In the genomic region with DNA sequence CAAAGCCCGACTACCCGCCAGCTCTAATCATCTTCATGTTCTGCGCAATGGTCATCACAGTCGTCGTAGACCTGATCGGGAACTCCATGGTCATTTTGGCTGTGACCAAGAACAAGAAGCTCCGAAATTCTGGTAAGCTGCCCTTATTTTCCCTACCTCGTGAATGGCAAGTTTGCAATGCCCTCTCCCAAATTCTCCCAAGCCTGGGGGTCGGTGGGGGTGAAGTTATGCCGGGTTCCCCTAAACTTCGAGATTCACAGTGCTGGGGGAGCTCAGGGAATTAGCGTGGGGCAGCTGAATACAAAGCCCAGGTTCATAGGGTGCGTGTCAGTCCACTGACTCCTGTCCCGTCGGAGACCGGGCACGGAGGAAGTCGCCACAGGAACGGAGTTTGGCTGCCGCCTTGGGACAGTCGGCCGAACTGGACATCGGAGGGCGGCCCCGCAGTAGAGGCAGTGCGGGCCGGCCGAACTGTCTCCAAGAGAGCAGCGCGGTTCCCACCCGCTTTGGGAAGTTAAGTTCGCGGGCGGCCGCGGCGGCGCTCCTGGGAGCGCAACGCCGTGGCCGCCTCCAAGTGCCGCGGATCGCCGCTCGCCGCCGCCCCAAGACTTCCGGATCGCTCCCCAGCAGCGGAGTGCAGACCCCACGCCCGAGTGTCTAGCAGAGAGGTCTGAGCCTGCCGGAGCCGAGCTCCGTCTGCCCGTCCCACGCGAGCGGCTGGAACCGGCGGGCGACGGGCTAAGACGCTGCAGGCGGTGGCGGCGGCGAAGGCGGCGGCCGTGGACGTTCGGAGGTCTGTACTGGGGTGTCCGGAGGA, we compare ENCODE assay signal across 9 mouse cellular contexts. TPM values are rescaled to one million over a fixed set of nuclear protein-coding genes. Genes with fewer than 3 reads are reported as not detected.
A peak's percentile ranks its signal among the peaks of the same experiment; 100 is the strongest.
DNase-seq lines count a peak whose midpoint lies in the region; ATAC-seq and TF ChIP-seq lines count a peak whose summit lies in the region.
"Had no signal": no experiment of that assay in that cellular context is flagged by ENCODE, and none has a peak within 500 bp of the region (broad histone marks: within the 10 kb centered on the region; RNA-seq: fewer than 3 reads in every experiment).

No protein-coding gene starts in this region.

- no peaks in the 10 kb centered on the region for H3K36me3 ChIP-seq in kidney, adult 2 months (ENCODE audit: control insufficient read depth, insufficient read depth, low read length)
- H3K36me3 ChIP-seq in embryonic facial prominence, embryonic 11.5 days (replicated peaks; ENCODE audit: control insufficient read depth, insufficient read depth, low read depth, low read length), result no peaks in the 10 kb centered on the region
- no peaks in the 10 kb centered on the region for H3K36me3 ChIP-seq in intestine, embryonic 15.5 days
- no peaks in the 10 kb centered on the region for H3K36me3 ChIP-seq in neural tube, embryonic 13.5 days
- no peaks in the 10 kb centered on the region for H3K36me3 ChIP-seq in thymus, adult 2 months (ENCODE audit: control insufficient read depth, insufficient read depth, low read length)

- no peaks in the 10 kb centered on the region for H3K9me3 ChIP-seq in embryonic facial prominence, embryonic 11.5 days (replicated peaks; ENCODE audit: control insufficient read depth, low read length)
- H3K9me3 ChIP-seq in intestine, embryonic 15.5 days, result 0 out of 2 replicates have a peak, but pooled peaks cover 3% of the 10 kb centered on the region
- H3K9me3 ChIP-seq in neural tube, embryonic 13.5 days, result peaks cover 7% of the 10 kb centered on the region; the same call in 1 of the 2 replicates

- no peak for DNase-seq in kidney, adult 2 months
- no peak for DNase-seq in kidney, adult 8-10 months
- peak; percentile 26 for DNase-seq in embryonic facial prominence, embryonic 11.5 days (ENCODE audit: low spot score)
- no peak for DNase-seq in thymus, postnatal 10 days (ENCODE audit: low spot score in 2 of 2)
- no peak for DNase-seq in left cerebral cortex, adult 9 months (ENCODE audit: low spot score in 2 of 2)
- no peak for DNase-seq in thymus, adult 2 months

- 3% methylated on average over 75 of the region's 76 CpGs for WGBS in kidney, adult 2 months
- 13% methylated on average over 60 of the region's 76 CpGs for WGBS in embryonic facial prominence, embryonic 11.5 days
- WGBS in intestine, embryonic 15.5 days, result 19% methylated on average over 75 of the region's 76 CpGs
- 10% methylated on average over 74 of the region's 76 CpGs for WGBS in neural tube, embryonic 13.5 days
- WGBS in thymus, adult 2 months, result 7% methylated on average over 74 of the region's 76 CpGs

- H3K9ac ChIP-seq in embryonic facial prominence, embryonic 11.5 days (replicated peaks; ENCODE audit: low read length), result peak overlapping the region; percentile 44; the same call in 1 of the 2 replicates
- H3K9ac ChIP-seq in intestine, embryonic 15.5 days, result no peak overlapping the region
- peak overlapping the region; percentile 52; the same call in 1 of the 2 replicates for H3K9ac ChIP-seq in neural tube, embryonic 13.5 days

- no peak for TF ChIP-seq POLR2A in kidney, adult 2 months (IDR thresholded peaks at IDR 0.05; ENCODE audit: low read depth, low read length)
- no peak for TF ChIP-seq POLR2A in thymus, adult 2 months (IDR thresholded peaks at IDR 0.05; ENCODE audit: control insufficient read depth, extremely low read depth, insufficient read depth, low read length, poor library complexity)

- H3K27ac ChIP-seq in kidney, adult 2 months (ENCODE audit: insufficient read depth, low read depth, low read length), result no peak overlapping the region
- H3K27ac ChIP-seq in embryonic facial prominence, embryonic 11.5 days (replicated peaks; ENCODE audit: low read depth, low read length), result no peak overlapping the region
- no peak overlapping the region for H3K27ac ChIP-seq in intestine, embryonic 15.5 days
- no peak overlapping the region for H3K27ac ChIP-seq in neural tube, embryonic 13.5 days (replicated peaks)
- H3K27ac ChIP-seq in thymus, adult 2 months (ENCODE audit: control insufficient read depth, insufficient read depth, low read length), result no peak overlapping the region

- peak overlapping the region; percentile 8; the same call in 1 of the 2 replicates for H3K4me3 ChIP-seq in kidney, adult 2 months (ENCODE audit: insufficient read depth, low read depth, low read length)
- peak overlapping the region; percentile 38 for H3K4me3 ChIP-seq in embryonic facial prominence, embryonic 11.5 days (ENCODE audit: low read depth, low read length)
- H3K4me3 ChIP-seq in intestine, embryonic 15.5 days (replicated peaks), result peak overlapping the region; percentile 45
- peak overlapping the region; percentile 40 for H3K4me3 ChIP-seq in neural tube, embryonic 13.5 days
- H3K4me3 ChIP-seq in thymus, adult 2 months (ENCODE audit: control insufficient read depth, insufficient read depth, low read length), result no peak overlapping the region

- 0 out of 2 replicates have a peak, but pooled peaks have one; percentile 14 for ATAC-seq in embryonic facial prominence, embryonic 11.5 days (replicated peaks; ENCODE audit: insufficient number of reproducible peaks, low FRiP score, low TSS enrichment, low read depth)
- peak; percentile 43 for ATAC-seq in intestine, embryonic 15.5 days
- ATAC-seq in neural tube, embryonic 13.5 days (ENCODE audit: low read depth), result peak; percentile 40; the same call in 1 of the 2 replicates
- ATAC-seq: Patski had no signal

- no peaks in the 10 kb centered on the region for H3K4me1 ChIP-seq in kidney, adult 2 months (ENCODE audit: control insufficient read depth, insufficient read depth, low read length)
- no peaks in the 10 kb centered on the region for H3K4me1 ChIP-seq in embryonic facial prominence, embryonic 11.5 days (ENCODE audit: control insufficient read depth, insufficient read depth, low read length)
- no peaks in the 10 kb centered on the region for H3K4me1 ChIP-seq in intestine, embryonic 15.5 days (replicated peaks)
- H3K4me1 ChIP-seq in neural tube, embryonic 13.5 days (replicated peaks), result no peaks in the 10 kb centered on the region
- no peaks in the 10 kb centered on the region for H3K4me1 ChIP-seq in thymus, adult 2 months (replicated peaks; ENCODE audit: control insufficient read depth, insufficient read depth, low read length)

- no peaks in the 10 kb centered on the region; the same call in none of the 2 replicates for H3K27me3 ChIP-seq in kidney, adult 2 months (replicated peaks; ENCODE audit: control insufficient read depth, insufficient read depth, low read length)
- peaks cover 3% of the 10 kb centered on the region for H3K27me3 ChIP-seq in embryonic facial prominence, embryonic 11.5 days (ENCODE audit: control insufficient read depth, insufficient read depth, low read length)
- peaks cover 44% of the 10 kb centered on the region for H3K27me3 ChIP-seq in intestine, embryonic 15.5 days (replicated peaks)
- peaks cover 95% of the 10 kb centered on the region for H3K27me3 ChIP-seq in neural tube, embryonic 13.5 days
- no peaks in the 10 kb centered on the region for H3K27me3 ChIP-seq in thymus, adult 2 months (ENCODE audit: control insufficient read depth, insufficient read depth, low read length)

- H3K4me2 ChIP-seq in embryonic facial prominence, embryonic 11.5 days (ENCODE audit: low read depth, low read length), result peak overlapping the region; percentile 68
- peak overlapping the region; percentile 70 for H3K4me2 ChIP-seq in intestine, embryonic 15.5 days (replicated peaks)
- peak overlapping the region; percentile 67 for H3K4me2 ChIP-seq in neural tube, embryonic 13.5 days

- no peak for TF ChIP-seq CTCF in kidney, adult 2 months (conservative IDR thresholded peaks at IDR 0.05; ENCODE audit: insufficient read depth, insufficient read length, low read depth, low read length)
- no peak for TF ChIP-seq CTCF in thymus, adult 2 months (IDR thresholded peaks at IDR 0.05; ENCODE audit: borderline replicate concordance, control insufficient read depth, extremely low read depth, insufficient read depth, low read length, poor library complexity)

RNA-seq across cellular contexts. Expression of a gene that starts 0.6 kb away (rescaled TPM):
- polyA plus RNA-seq in kidney, adult 2 months (2012; rRNA removed), result not detected in 2 replicates
- polyA plus RNA-seq in embryonic facial prominence, embryonic 11.5 days (2014; fragmentation: Nextera tagmentation; extraction: Ambion mirVana), result 15.1 and 17.8 TPM in 2 replicates
- 0.87 and 1.1 TPM in 2 replicates for polyA plus RNA-seq in intestine, embryonic 15.5 days (2015; fragmentation: Nextera tagmentation; extraction: Ambion mirVana)
- polyA plus RNA-seq in neural tube, embryonic 13.5 days (2015; fragmentation: Nextera tagmentation; extraction: Ambion mirVana), result 0.24 and 1.0 TPM in 2 replicates
- 2.1 and 2.6 TPM in 2 replicates for polyA plus RNA-seq in thymus, adult 2 months (2012; rRNA removed)
